Mouse (Mus musculus): ENCODE data around the gene Sptssa.
A peak's percentile ranks its signal among the peaks of the same experiment; 100 is the strongest.

- peak; percentile 10; the same call in 1 of the 2 replicates for TF ChIP-seq CTCF (IDR thresholded peaks at IDR 0.05; ENCODE audit: low read depth)
- no peak; the same call in 1 of the 2 replicates for TF ChIP-seq EP300 (IDR thresholded peaks at IDR 0.05; ENCODE audit: low read depth)
Measured at GRCm38 (mm10) chr12:54697003-54697597, 40.7 kb upstream of the Sptssa start.
